Mouse (Mus musculus) MEL (cell line): ENCODE measurements around the gene Pla2g2f.

ENCODE experiments used
- CHD2 ChIP-seq: IDR thresholded peaks from 2 replicates; pipeline ENCODE4 v1.6.1; 2011; ENCODE audit warnings: low read length, improper control_type of control experiment
- CTCF ChIP-seq, 3 experiments: IDR thresholded peaks in 2 of 3; conservative IDR thresholded peaks in 1 of 3; 2 replicates each; pipeline ENCODE4 v1.5.1; 2011 to 2012; ENCODE audit warnings: low read length in 3 of 3, low read depth in 2 of 3, mild to moderate bottlenecking in 2 of 3, improper control_type of control experiment in 1 of 3, inconsistent platforms in 1 of 3, mixed read lengths in 1 of 3, moderate library complexity in 1 of 3; ENCODE audit not compliant: control insufficient read depth in 1 of 3, insufficient read depth in 1 of 3, poor library complexity in 1 of 3, severe bottlenecking in 1 of 3
- HCFC1 ChIP-seq: IDR thresholded peaks from 2 replicates; pipeline ENCODE4 v1.6.1; 2012; ENCODE audit warnings: low read depth, mild to moderate bottlenecking, inconsistent platforms, low read length, improper control_type of control experiment, moderate library complexity
- MAFK ChIP-seq: IDR thresholded peaks from 2 replicates; pipeline ENCODE4 v1.6.1; 2011; ENCODE audit warnings: low read depth, mild to moderate bottlenecking, low read length, improper control_type of control experiment, borderline replicate concordance
- MAX ChIP-seq: IDR thresholded peaks from 2 replicates; pipeline ENCODE4 v1.6.1; 2011; ENCODE audit warnings: low read length, improper control_type of control experiment
- TAL1 ChIP-seq: IDR thresholded peaks from 2 replicates; pipeline ENCODE4 v1.6.1; 2012; ENCODE audit warnings: mild to moderate bottlenecking, inconsistent platforms, low read length, moderate library complexity, mixed read lengths
- USF1 ChIP-seq: IDR thresholded peaks from 2 replicates; pipeline ENCODE4 v1.6.1; 2014; ENCODE audit warnings: low read depth, mild to moderate bottlenecking, inconsistent platforms, low read length, improper control_type of control experiment, moderate library complexity

DNA sequence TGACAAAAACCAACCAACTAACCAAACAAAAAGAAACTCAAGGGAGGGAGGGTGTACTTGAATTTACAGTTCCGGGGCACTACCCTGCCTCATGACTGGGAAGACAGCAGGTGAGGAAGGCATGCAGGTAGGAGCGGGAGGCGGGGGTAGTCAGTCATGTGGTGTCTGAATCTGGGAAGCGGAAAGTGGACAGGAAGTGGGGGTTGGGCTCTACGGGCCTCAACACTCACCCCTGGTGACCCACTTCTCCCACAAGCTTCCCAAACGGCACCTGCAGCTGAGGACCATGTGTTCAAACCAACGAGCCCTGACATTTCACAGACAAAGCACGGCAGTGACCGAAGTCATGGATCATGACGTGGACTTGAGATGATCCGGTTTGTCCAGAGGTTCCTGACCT lies 45.3 kb downstream of the Pla2g2f start:
- no peak for TF ChIP-seq HCFC1
- no peak for TF ChIP-seq USF1
- TF ChIP-seq CHD2: no peak
- no peak for TF ChIP-seq MAX
- no peak for TF ChIP-seq TAL1
- TF ChIP-seq CTCF (IDR thresholded peaks at IDR 0.05 in 2 of 3, conservative IDR thresholded peaks at IDR 0.05 in 1 of 3; ENCODE audit: control insufficient read depth in 1 of 3, insufficient read depth in 1 of 3, low read depth in 2 of 3, low read length in 3 of 3, poor library complexity in 1 of 3, severe bottlenecking in 1 of 3): no peak
- TF ChIP-seq MAFK: no peak
